In the genomic region with DNA sequence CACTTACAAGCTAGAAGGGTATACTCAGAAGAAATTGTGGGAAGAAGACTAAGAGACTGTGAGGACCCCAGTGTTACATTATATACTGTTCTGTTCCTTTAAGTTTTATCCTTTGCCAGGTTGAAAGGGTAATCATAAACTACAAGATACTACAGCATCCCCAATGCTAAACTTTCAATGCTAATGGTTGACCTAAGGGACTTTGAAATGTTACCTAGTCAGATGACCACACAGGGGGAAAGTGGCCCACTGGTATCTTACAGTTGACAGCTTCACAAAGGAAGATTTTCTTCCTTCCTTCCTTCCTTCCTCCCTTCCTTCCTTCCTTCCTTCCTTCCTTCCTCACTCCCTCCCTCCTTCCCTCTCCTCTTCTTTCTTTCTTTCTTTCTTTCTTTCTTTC, we compare ENCODE assay signal across 21 mouse cellular contexts. TPM values are rescaled to one million over a fixed set of nuclear protein-coding genes. Genes with fewer than 3 reads are reported as not detected.
DNase-seq lines count a peak whose midpoint lies in the region; ATAC-seq lines count a peak whose summit lies in the region.
"Had no signal": no experiment of that assay in that cellular context is flagged by ENCODE, and none has a peak within 500 bp of the region (broad histone marks: within the 10 kb centered on the region; RNA-seq: fewer than 3 reads in every experiment).

No protein-coding gene starts in this region.

- H3K4me3 ChIP-seq in kidney, embryonic 14.5 days (ENCODE audit: low read length): no peak overlapping the region
- H3K4me3 ChIP-seq in kidney, embryonic 16.5 days (ENCODE audit: low read length): no peak overlapping the region
- H3K4me3 ChIP-seq: embryonic facial prominence, embryonic 13.5 days; embryonic facial prominence, embryonic 15.5 days; erythroblast, embryonic 14.5 days; forebrain, embryonic 10.5 days; forebrain, embryonic 12.5 days had no signal

- no peak overlapping the region for H3K9ac ChIP-seq in kidney, embryonic 14.5 days (ENCODE audit: low read depth, low read length)
- no peak overlapping the region for H3K9ac ChIP-seq in kidney, embryonic 16.5 days (replicated peaks; ENCODE audit: low read length)
- H3K9ac ChIP-seq: embryonic facial prominence, embryonic 13.5 days; embryonic facial prominence, embryonic 15.5 days; forebrain, embryonic 12.5 days had no signal

- H3K9me3 ChIP-seq in kidney, embryonic 14.5 days (ENCODE audit: control insufficient read depth, low read length): no peaks in the 10 kb centered on the region
- no peaks in the 10 kb centered on the region for H3K9me3 ChIP-seq in kidney, embryonic 16.5 days (ENCODE audit: low read length)
- H3K9me3 ChIP-seq: embryonic facial prominence, embryonic 13.5 days; embryonic facial prominence, embryonic 15.5 days; forebrain, embryonic 10.5 days; forebrain, embryonic 12.5 days had no signal

- ATAC-seq in kidney, embryonic 14.5 days (ENCODE audit: low FRiP score, low TSS enrichment): no peak
- ATAC-seq in kidney, embryonic 16.5 days (ENCODE audit: low FRiP score, low TSS enrichment): 0 out of 2 replicates have a peak, but pooled peaks have one; percentile 39
- ATAC-seq: forebrain, embryonic 14.5 days; forebrain, embryonic 16.5 days had no signal

- DNase-seq in kidney, adult 9 months: peak; percentile 78
- no peak for DNase-seq in kidney, postnatal 10 days
- DNase-seq: adrenal gland, adult 2 months; adrenal gland, postnatal 10 days; adrenal gland, postnatal 25 days; cerebellum, adult 11 months; cerebellum, adult 18-20 months; cerebellum, adult 8-10 months; cerebellum, adult 9-11 months; cerebellum, postnatal 14 days; cerebellum, postnatal 36 days; embryo, embryonic 11 days had no signal

- no peaks in the 10 kb centered on the region for H3K36me3 ChIP-seq in kidney, embryonic 14.5 days (ENCODE audit: control insufficient read depth, insufficient read depth, low read length)
- no peaks in the 10 kb centered on the region for H3K36me3 ChIP-seq in kidney, embryonic 16.5 days (ENCODE audit: insufficient read depth, low read length)
- H3K36me3 ChIP-seq: embryonic facial prominence, embryonic 13.5 days; embryonic facial prominence, embryonic 15.5 days; forebrain, embryonic 10.5 days; forebrain, embryonic 12.5 days had no signal

- no peaks in the 10 kb centered on the region for H3K27me3 ChIP-seq in kidney, embryonic 14.5 days (ENCODE audit: control insufficient read depth, insufficient read depth, low read length)
- H3K27me3 ChIP-seq in kidney, embryonic 16.5 days (ENCODE audit: insufficient read depth, low read length): no peaks in the 10 kb centered on the region
- H3K27me3 ChIP-seq: embryonic facial prominence, embryonic 13.5 days; embryonic facial prominence, embryonic 15.5 days; forebrain, embryonic 12.5 days had no signal

- H3K4me2 ChIP-seq in kidney, embryonic 14.5 days (replicated peaks; ENCODE audit: low read depth, low read length): no peak overlapping the region
- no peak overlapping the region for H3K4me2 ChIP-seq in kidney, embryonic 16.5 days (replicated peaks; ENCODE audit: low read depth, low read length)
- H3K4me2 ChIP-seq: embryonic facial prominence, embryonic 13.5 days; embryonic facial prominence, embryonic 15.5 days; forebrain, embryonic 12.5 days had no signal

- no peaks in the 10 kb centered on the region for H3K4me1 ChIP-seq in kidney, embryonic 14.5 days (ENCODE audit: control insufficient read depth, insufficient read depth, low read length)
- H3K4me1 ChIP-seq in kidney, embryonic 16.5 days (ENCODE audit: insufficient read depth, low read length): no peaks in the 10 kb centered on the region
- H3K4me1 ChIP-seq: embryonic facial prominence, embryonic 15.5 days; forebrain, embryonic 10.5 days; forebrain, embryonic 12.5 days had no signal

- H3K27ac ChIP-seq in kidney, embryonic 14.5 days (ENCODE audit: low read depth, low read length): no peak overlapping the region
- no peak overlapping the region for H3K27ac ChIP-seq in kidney, embryonic 16.5 days (ENCODE audit: low read length)
- H3K27ac ChIP-seq: embryonic facial prominence, embryonic 13.5 days; embryonic facial prominence, embryonic 15.5 days; forebrain, embryonic 10.5 days; forebrain, embryonic 12.5 days had no signal

RNA-seq across cellular contexts. Expression of a gene that starts 28.6 kb away (rescaled TPM):
- 19.7 and 24.1 TPM in 2 replicates for polyA plus RNA-seq in kidney, embryonic 14.5 days (2014; fragmentation: Nextera tagmentation; extraction: Ambion mirVana)
- 16.1 and 19.9 TPM in 2 replicates for polyA plus RNA-seq in kidney, embryonic 16.5 days (2015; fragmentation: Nextera tagmentation; extraction: Ambion mirVana)
- polyA plus RNA-seq: erythroblast, embryonic 14.5 days had no signal

RNA-seq across cellular contexts. Expression of a gene that starts 32.5 kb away (rescaled TPM):
- 5.6 and 13.8 TPM in 2 replicates for polyA plus RNA-seq in kidney, embryonic 14.5 days (2014; fragmentation: Nextera tagmentation; extraction: Ambion mirVana)
- 21.4 and 23.0 TPM in 2 replicates for polyA plus RNA-seq in kidney, embryonic 16.5 days (2015; fragmentation: Nextera tagmentation; extraction: Ambion mirVana)
- polyA plus RNA-seq: erythroblast, embryonic 14.5 days had no signal

RNA-seq across cellular contexts. Expression of a gene that starts 51.6 kb away (rescaled TPM):
- polyA plus RNA-seq in kidney, embryonic 14.5 days (2014; fragmentation: Nextera tagmentation; extraction: Ambion mirVana): 0.32 and 0.39 TPM in 2 replicates
- 0.86 and 1.1 TPM in 2 replicates for polyA plus RNA-seq in kidney, embryonic 16.5 days (2015; fragmentation: Nextera tagmentation; extraction: Ambion mirVana)
- polyA plus RNA-seq: erythroblast, embryonic 14.5 days; forebrain, embryonic 16.5 days had no signal
